Mouse (Mus musculus): Measurements from ENCODE around the gene Map3k5. TPM values are rescaled to one million over a fixed set of nuclear protein-coding genes. Genes with fewer than 3 reads are reported as not detected.

The Map3k5 gene
- polyA plus RNA-seq, 1 experiment: 1.0 TPM

DNA sequence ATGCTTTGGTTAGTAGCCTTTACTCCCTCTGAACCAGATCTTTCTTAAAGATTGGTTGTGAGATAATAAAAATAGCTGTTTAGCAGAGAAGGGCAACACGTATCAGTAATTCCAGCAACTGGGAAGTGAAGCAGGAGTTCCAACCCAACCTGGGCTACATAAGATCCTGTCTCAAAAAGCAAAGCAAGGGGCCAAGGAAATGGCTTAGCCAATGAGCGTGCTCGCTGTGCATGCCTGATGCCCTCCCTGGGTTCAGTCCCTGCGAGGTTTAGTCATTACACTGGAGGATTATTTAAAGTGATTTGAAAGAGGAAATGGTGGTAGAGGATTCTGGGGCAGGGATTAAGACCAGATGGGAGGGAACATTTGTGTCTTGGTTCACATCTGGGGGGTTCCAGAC, 14.8 kb downstream of the Map3k5 start:
- Histone ChIP-seq H3K27ac (ENCODE audit: control insufficient read depth, insufficient read depth, low read depth, low read length) (no peak overlapping the region), H3K4me3 (ENCODE audit: control insufficient read depth, low read depth, low read length) (no peak overlapping the region), H3K36me3 (ENCODE audit: control insufficient read depth, insufficient read depth, low read length) (no peaks in the 10 kb centered on the region), H3K4me1 (ENCODE audit: control insufficient read depth, insufficient read depth, low read length) (peaks cover 2% of the 10 kb centered on the region; the same call in 1 of the 2 replicates), H3K27me3 (ENCODE audit: control insufficient read depth, insufficient read depth, low read length) (no peaks in the 10 kb centered on the region)
- TF ChIP-seq CTCF (IDR thresholded peaks at IDR 0.05; ENCODE audit: control insufficient read depth, insufficient read depth, insufficient replicate concordance, low read depth, low read length) (no peak), POLR2A (IDR thresholded peaks at IDR 0.05; ENCODE audit: control insufficient read depth, low read depth, low read length) (no peak)

DNA sequence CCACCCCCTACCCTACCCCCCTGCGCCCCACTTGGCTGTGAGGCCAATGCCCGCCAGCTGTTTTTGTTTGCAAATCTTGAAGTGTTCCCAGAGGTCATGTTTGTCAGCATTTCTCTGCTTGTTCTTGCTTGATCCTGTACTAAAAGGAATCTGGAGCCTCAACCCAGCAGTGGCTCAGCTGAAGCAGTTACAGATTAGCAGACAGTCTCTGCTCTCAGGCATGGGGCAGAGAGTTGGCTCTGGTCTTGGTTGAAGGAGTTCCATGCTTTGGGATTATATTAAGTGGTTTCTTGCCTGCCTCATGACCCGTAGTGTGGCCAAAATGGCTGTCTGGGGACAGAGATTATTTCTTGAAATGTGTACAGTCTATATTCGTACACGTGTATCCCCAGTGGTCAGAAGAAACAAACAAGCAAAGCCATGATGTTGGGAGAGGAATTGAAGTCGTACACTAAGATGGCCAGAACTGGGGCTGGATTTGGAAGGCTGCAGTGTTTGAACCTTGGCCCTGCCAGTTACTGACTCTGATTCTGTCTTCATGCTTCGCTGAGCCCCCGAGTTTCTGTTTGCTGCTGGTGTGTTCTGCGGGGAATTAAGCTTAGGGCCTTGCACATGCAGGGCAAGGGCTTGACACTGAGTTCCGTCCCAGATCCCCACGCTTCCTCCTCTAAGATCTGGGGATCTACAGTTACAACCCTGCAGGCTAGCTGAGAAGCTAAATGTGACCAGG, 18.9 kb downstream of the Map3k5 start:
- TF ChIP-seq POLR2A (IDR thresholded peaks at IDR 0.05; ENCODE audit: control insufficient read depth, low read depth, low read length) (no peak), CTCF (IDR thresholded peaks at IDR 0.05; ENCODE audit: control insufficient read depth, insufficient read depth, insufficient replicate concordance, low read depth, low read length) (no peak)
- no peak overlapping the region for H3K27ac ChIP-seq (ENCODE audit: control insufficient read depth, insufficient read depth, low read depth, low read length)
- H3K4me3 ChIP-seq (ENCODE audit: control insufficient read depth, low read depth, low read length): no peak overlapping the region
- no peaks in the 10 kb centered on the region for H3K27me3 ChIP-seq (ENCODE audit: control insufficient read depth, insufficient read depth, low read length)
- no peaks in the 10 kb centered on the region for H3K36me3 ChIP-seq (ENCODE audit: control insufficient read depth, insufficient read depth, low read length)
- H3K4me1 ChIP-seq (ENCODE audit: control insufficient read depth, insufficient read depth, low read length): peaks cover 4% of the 10 kb centered on the region; the same call in 1 of the 2 replicates

DNA sequence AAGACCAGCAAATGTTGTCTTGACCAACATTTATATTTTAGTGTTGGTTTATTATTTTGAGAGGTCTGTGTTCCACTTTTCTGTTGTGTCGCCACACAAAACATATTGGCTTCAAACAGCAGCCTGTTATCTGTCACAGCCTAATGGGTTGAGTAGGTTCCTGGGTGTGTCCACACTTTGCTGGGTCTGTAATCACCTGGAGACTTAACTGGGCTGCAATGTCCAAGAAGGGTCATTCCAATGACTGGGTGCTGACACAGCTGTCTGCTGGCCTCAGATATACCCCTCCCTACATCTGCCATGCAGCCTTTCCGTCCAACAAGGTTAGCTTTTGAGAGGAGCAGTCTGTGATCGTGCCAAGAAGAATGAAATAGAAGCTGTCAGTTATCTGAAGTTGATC, 20.3 kb downstream of the Map3k5 start:
- peaks cover 4% of the 10 kb centered on the region; the same call in 1 of the 2 replicates for H3K4me1 ChIP-seq (ENCODE audit: control insufficient read depth, insufficient read depth, low read length)
- no peaks in the 10 kb centered on the region for H3K27me3 ChIP-seq (ENCODE audit: control insufficient read depth, insufficient read depth, low read length)
- no peak overlapping the region for H3K27ac ChIP-seq (ENCODE audit: control insufficient read depth, insufficient read depth, low read depth, low read length)
- H3K36me3 ChIP-seq (ENCODE audit: control insufficient read depth, insufficient read depth, low read length): no peaks in the 10 kb centered on the region
- no peak overlapping the region for H3K4me3 ChIP-seq (ENCODE audit: control insufficient read depth, low read depth, low read length)
- no peak for TF ChIP-seq CTCF (IDR thresholded peaks at IDR 0.05; ENCODE audit: control insufficient read depth, insufficient read depth, insufficient replicate concordance, low read depth, low read length)
- TF ChIP-seq POLR2A (IDR thresholded peaks at IDR 0.05; ENCODE audit: control insufficient read depth, low read depth, low read length): no peak

DNA sequence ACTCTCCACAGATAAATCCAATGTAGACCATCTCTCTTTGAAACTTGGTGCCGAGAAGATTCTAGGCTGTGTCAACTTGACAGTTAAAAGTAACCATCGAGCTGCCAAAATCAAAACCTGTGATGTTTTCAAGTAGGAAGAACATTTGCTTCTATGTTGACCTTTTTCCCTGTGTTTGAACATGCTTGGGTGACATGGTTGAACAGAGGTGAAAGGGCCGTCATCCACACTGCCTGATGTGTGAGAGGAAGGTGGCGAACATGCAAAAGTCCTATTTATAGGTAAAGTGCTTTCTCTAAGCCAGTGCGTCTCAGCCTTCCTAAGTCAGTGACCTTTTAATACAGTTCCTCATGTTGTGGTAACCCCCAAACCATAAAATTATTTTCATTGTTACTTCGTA, 21.5 kb downstream of the Map3k5 start:
- no peaks in the 10 kb centered on the region for H3K27me3 ChIP-seq (ENCODE audit: control insufficient read depth, insufficient read depth, low read length)
- H3K27ac ChIP-seq (ENCODE audit: control insufficient read depth, insufficient read depth, low read depth, low read length): no peak overlapping the region
- TF ChIP-seq CTCF (IDR thresholded peaks at IDR 0.05; ENCODE audit: control insufficient read depth, insufficient read depth, insufficient replicate concordance, low read depth, low read length) (no peak), POLR2A (IDR thresholded peaks at IDR 0.05; ENCODE audit: control insufficient read depth, low read depth, low read length) (no peak)
- H3K4me3 ChIP-seq (ENCODE audit: control insufficient read depth, low read depth, low read length): no peak overlapping the region
- peaks cover 4% of the 10 kb centered on the region; the same call in 1 of the 2 replicates for H3K4me1 ChIP-seq (ENCODE audit: control insufficient read depth, insufficient read depth, low read length)
- H3K36me3 ChIP-seq (ENCODE audit: control insufficient read depth, insufficient read depth, low read length): no peaks in the 10 kb centered on the region

DNA sequence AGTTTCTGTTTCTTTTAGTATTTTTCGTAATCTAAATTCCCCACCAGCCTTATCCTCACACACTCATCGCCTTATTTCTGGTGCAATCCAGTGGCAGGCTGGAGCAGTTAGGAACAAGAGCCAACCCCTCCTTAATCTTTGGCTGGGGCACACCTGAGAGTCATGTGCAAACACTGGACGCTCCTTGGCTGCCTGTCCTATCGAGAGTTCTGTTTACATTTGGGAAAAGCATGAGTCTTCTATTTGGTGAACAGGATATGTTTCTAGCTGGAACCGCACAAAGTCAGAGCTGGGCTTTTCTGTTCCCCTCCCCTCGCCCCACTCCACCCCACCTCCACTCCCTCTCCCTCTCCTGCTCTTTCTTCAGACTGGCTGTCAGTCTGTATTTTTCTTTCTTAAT, 22.5 kb downstream of the Map3k5 start:
- Histone ChIP-seq H3K27me3 (ENCODE audit: control insufficient read depth, insufficient read depth, low read length) (no peaks in the 10 kb centered on the region), H3K27ac (ENCODE audit: control insufficient read depth, insufficient read depth, low read depth, low read length) (no peak overlapping the region)

DNA sequence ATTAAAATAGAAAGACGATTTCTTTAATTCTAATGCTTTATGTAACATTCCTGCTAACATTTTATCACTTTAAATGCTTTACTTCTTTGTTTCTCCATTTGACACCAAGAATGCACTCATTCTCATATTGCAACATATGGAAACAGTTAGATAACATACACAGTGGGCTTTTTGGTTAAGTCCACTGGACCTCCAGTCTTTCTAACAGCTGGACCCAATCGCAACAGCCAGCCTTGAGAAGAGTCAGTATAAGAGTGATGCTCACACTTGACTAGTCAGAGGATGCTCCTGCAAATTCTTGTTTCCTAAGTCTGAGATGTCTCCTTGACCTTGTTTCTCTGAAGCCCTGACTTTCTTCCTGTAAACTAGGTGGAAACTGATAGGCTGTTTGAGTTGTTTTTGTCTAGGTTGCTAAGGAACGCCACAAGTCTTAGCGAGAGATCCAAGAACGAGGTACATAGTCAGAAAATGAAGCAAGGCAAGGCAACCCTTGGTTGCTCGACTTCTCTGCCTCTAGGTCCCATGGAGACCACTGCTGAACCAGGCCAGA, 26.6 kb downstream of the Map3k5 start:
- H3K27me3 ChIP-seq (ENCODE audit: control insufficient read depth, insufficient read depth, low read length): no peaks in the 10 kb centered on the region
- no peaks in the 10 kb centered on the region for H3K36me3 ChIP-seq (ENCODE audit: control insufficient read depth, insufficient read depth, low read length)
- H3K4me1 ChIP-seq (ENCODE audit: control insufficient read depth, insufficient read depth, low read length): no peaks in the 10 kb centered on the region
- no peak overlapping the region for H3K4me3 ChIP-seq (ENCODE audit: control insufficient read depth, low read depth, low read length)
- TF ChIP-seq CTCF (IDR thresholded peaks at IDR 0.05; ENCODE audit: control insufficient read depth, insufficient read depth, insufficient replicate concordance, low read depth, low read length) (no peak), POLR2A (IDR thresholded peaks at IDR 0.05; ENCODE audit: control insufficient read depth, low read depth, low read length) (no peak)
- H3K27ac ChIP-seq (ENCODE audit: control insufficient read depth, insufficient read depth, low read depth, low read length): no peak overlapping the region

More for the DNA sequence above, 22.5 kb downstream of the Map3k5 start:
- Histone ChIP-seq H3K4me1 (ENCODE audit: control insufficient read depth, insufficient read depth, low read length) (peaks cover 4% of the 10 kb centered on the region; the same call in 1 of the 2 replicates), H3K36me3 (ENCODE audit: control insufficient read depth, insufficient read depth, low read length) (no peaks in the 10 kb centered on the region), H3K4me3 (ENCODE audit: control insufficient read depth, low read depth, low read length) (no peak overlapping the region)
- TF ChIP-seq POLR2A (IDR thresholded peaks at IDR 0.05; ENCODE audit: control insufficient read depth, low read depth, low read length): no peak
- no peak for TF ChIP-seq CTCF (IDR thresholded peaks at IDR 0.05; ENCODE audit: control insufficient read depth, insufficient read depth, insufficient replicate concordance, low read depth, low read length)

DNA sequence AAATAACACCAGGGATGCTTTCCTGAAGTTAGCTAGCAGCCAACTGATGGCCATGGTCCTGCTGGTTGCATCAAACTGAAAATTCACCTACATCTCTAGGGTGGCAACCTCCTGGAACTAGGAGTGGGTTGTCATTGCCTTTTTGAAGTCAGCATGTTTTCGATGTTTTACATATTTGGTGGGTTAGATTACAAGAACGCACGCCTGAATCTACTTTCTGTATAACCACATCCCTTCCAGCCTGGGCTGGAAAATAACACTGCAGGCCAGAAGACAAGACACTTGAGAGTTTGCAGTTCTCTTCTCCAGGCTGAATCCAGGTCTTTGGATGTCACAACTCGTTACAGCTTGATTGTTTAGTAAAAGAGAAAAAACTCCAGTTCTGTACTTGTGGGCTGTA, 28.5 kb downstream of the Map3k5 start:
- TF ChIP-seq CTCF (IDR thresholded peaks at IDR 0.05; ENCODE audit: control insufficient read depth, insufficient read depth, insufficient replicate concordance, low read depth, low read length) (no peak), POLR2A (IDR thresholded peaks at IDR 0.05; ENCODE audit: control insufficient read depth, low read depth, low read length) (no peak)
- H3K27ac ChIP-seq (ENCODE audit: control insufficient read depth, insufficient read depth, low read depth, low read length): no peak overlapping the region
- no peaks in the 10 kb centered on the region for H3K27me3 ChIP-seq (ENCODE audit: control insufficient read depth, insufficient read depth, low read length)
- no peak overlapping the region for H3K4me3 ChIP-seq (ENCODE audit: control insufficient read depth, low read depth, low read length)
- H3K4me1 ChIP-seq (ENCODE audit: control insufficient read depth, insufficient read depth, low read length): no peaks in the 10 kb centered on the region
- H3K36me3 ChIP-seq (ENCODE audit: control insufficient read depth, insufficient read depth, low read length): no peaks in the 10 kb centered on the region

Data from testis, adult 2 months (tissue).